Comparison of ENCODE assay signal across 10 mouse cellular contexts in genomic region chr6:91754098-91754497, GRCm38 (mm10).
DNase-seq lines count a peak whose midpoint lies in the region; ATAC-seq and TF ChIP-seq lines count a peak whose summit lies in the region.
"Had no signal": no experiment of that assay in that cellular context is flagged by ENCODE, and none has a peak within 500 bp of the region (broad histone marks: within the 10 kb centered on the region; RNA-seq: fewer than 3 reads in every experiment).

No protein-coding gene starts in this region.

- no peak for ATAC-seq in lung, embryonic 14.5 days (ENCODE audit: insufficient read depth)
- ATAC-seq in midbrain, embryonic 14.5 days (ENCODE audit: low FRiP score, low TSS enrichment), result no peak
- ATAC-seq: liver, embryonic 12.5 days had no signal

- peaks cover 10% of the 10 kb centered on the region for H3K4me1 ChIP-seq in heart, adult 2 months (ENCODE audit: control insufficient read depth, insufficient read depth, low read length)
- no peaks in the 10 kb centered on the region for H3K4me1 ChIP-seq in lung, embryonic 14.5 days (ENCODE audit: insufficient read depth)
- H3K4me1 ChIP-seq in kidney, adult 2 months (ENCODE audit: control insufficient read depth, insufficient read depth, low read length), result peaks cover 24% of the 10 kb centered on the region
- no peaks in the 10 kb centered on the region for H3K4me1 ChIP-seq in midbrain, embryonic 14.5 days (ENCODE audit: control insufficient read depth, insufficient read depth, low read length)
- H3K4me1 ChIP-seq: liver, embryonic 12.5 days had no signal

- no peak for TF ChIP-seq CTCF in heart, adult 2 months (IDR thresholded peaks at IDR 0.05)
- TF ChIP-seq CTCF in lung, embryonic 14.5 days (IDR thresholded peaks at IDR 0.05; ENCODE audit: low read depth), result no peak
- no peak for TF ChIP-seq CTCF in kidney, adult 2 months (conservative IDR thresholded peaks at IDR 0.05; ENCODE audit: insufficient read depth, insufficient read length, low read depth, low read length)

- H3K4me3 ChIP-seq in heart, adult 2 months, result no peak overlapping the region
- no peak overlapping the region for H3K4me3 ChIP-seq in lung, embryonic 14.5 days (ENCODE audit: low read depth, low read length)
- no peak overlapping the region for H3K4me3 ChIP-seq in kidney, adult 2 months (ENCODE audit: insufficient read depth, low read depth, low read length)
- no peak overlapping the region for H3K4me3 ChIP-seq in midbrain, embryonic 14.5 days (replicated peaks; ENCODE audit: low read depth, low read length)
- H3K4me3 ChIP-seq: liver, embryonic 12.5 days had no signal

- peaks cover 4% of the 10 kb centered on the region for H3K36me3 ChIP-seq in heart, adult 2 months (ENCODE audit: control insufficient read depth, insufficient read depth, low read length)
- peaks cover 40% of the 10 kb centered on the region; the same call in 1 of the 2 replicates for H3K36me3 ChIP-seq in lung, embryonic 14.5 days (ENCODE audit: insufficient read depth)
- peaks cover 4% of the 10 kb centered on the region; the same call in 1 of the 2 replicates for H3K36me3 ChIP-seq in kidney, adult 2 months (ENCODE audit: control insufficient read depth, insufficient read depth, low read length)
- H3K36me3 ChIP-seq in midbrain, embryonic 14.5 days (ENCODE audit: control insufficient read depth, insufficient read depth, low read length), result peaks cover 78% of the 10 kb centered on the region

- peak in 1 of 2 experiments; percentile 31 for DNase-seq in heart, adult 2 months
- no peak for DNase-seq in heart, adult 18-20 months
- peak; percentile 5 for DNase-seq in lung, embryonic 14.5 days
- DNase-seq in lung, postnatal 10 days, result no peak
- DNase-seq in kidney, adult 2 months, result peak; percentile 64
- DNase-seq in midbrain, embryonic 14.5 days, result no peak
- no peak for DNase-seq in adrenal gland, postnatal 10 days
- no peak for DNase-seq in urinary bladder, postnatal 4 days (ENCODE audit: low spot score in 2 of 2)
- DNase-seq: cerebellum, postnatal 36 days had no signal

- H3K9ac ChIP-seq in heart, adult 2 months (ENCODE audit: low read depth, low read length), result no peak overlapping the region
- no peak overlapping the region for H3K9ac ChIP-seq in lung, embryonic 14.5 days
- no peak overlapping the region for H3K9ac ChIP-seq in midbrain, embryonic 14.5 days (replicated peaks; ENCODE audit: low read length)
- H3K9ac ChIP-seq: liver, embryonic 12.5 days had no signal

- TF ChIP-seq POLR2A in heart, adult 2 months (IDR thresholded peaks at IDR 0.05; ENCODE audit: insufficient read depth, low read depth, low read length), result no peak
- no peak for TF ChIP-seq POLR2A in kidney, adult 2 months (IDR thresholded peaks at IDR 0.05; ENCODE audit: low read depth, low read length)

- no peak overlapping the region for H3K4me2 ChIP-seq in lung, embryonic 14.5 days
- no peak overlapping the region for H3K4me2 ChIP-seq in midbrain, embryonic 14.5 days (ENCODE audit: low read length)
- H3K4me2 ChIP-seq: liver, embryonic 12.5 days had no signal

- no peak for TF ChIP-seq EP300 in heart, adult 2 months (IDR thresholded peaks at IDR 0.05; ENCODE audit: insufficient read depth, low read depth, low read length)

- no peaks in the 10 kb centered on the region for H3K27me3 ChIP-seq in heart, adult 2 months (ENCODE audit: control insufficient read depth, insufficient read depth, low read length)
- H3K27me3 ChIP-seq in lung, embryonic 14.5 days (ENCODE audit: insufficient read depth, low read length), result no peaks in the 10 kb centered on the region
- no peaks in the 10 kb centered on the region for H3K27me3 ChIP-seq in kidney, adult 2 months (replicated peaks; ENCODE audit: control insufficient read depth, insufficient read depth, low read length)
- no peaks in the 10 kb centered on the region for H3K27me3 ChIP-seq in midbrain, embryonic 14.5 days (ENCODE audit: control insufficient read depth, insufficient read depth, low read length)
- H3K27me3 ChIP-seq: liver, embryonic 12.5 days had no signal

- intact Hi-C loops in heart, adult 2 months (cut with DNase I), result no loop called here

- no peaks in the 10 kb centered on the region for H3K79me2 ChIP-seq in heart, adult 2 months (replicated peaks; ENCODE audit: control insufficient read depth, insufficient read depth, low read length)

- 37% methylated on average over 6 of the region's 6 CpGs for WGBS in heart, adult 2 months
- WGBS in lung, embryonic 14.5 days, result 63% methylated on average over 6 of the region's 6 CpGs
- WGBS in kidney, adult 2 months, result 37% methylated on average over 6 of the region's 6 CpGs
- WGBS in midbrain, embryonic 14.5 days, result 25% methylated on average over 6 of the region's 6 CpGs

- no peaks in the 10 kb centered on the region for H3K9me3 ChIP-seq in lung, embryonic 14.5 days (ENCODE audit: low read depth, low read length)
- no peaks in the 10 kb centered on the region for H3K9me3 ChIP-seq in midbrain, embryonic 14.5 days (ENCODE audit: control insufficient read depth, low read length)
- H3K9me3 ChIP-seq: liver, embryonic 12.5 days had no signal

- peak overlapping the region; percentile 21; the same call in 1 of the 2 replicates for H3K27ac ChIP-seq in heart, adult 2 months
- no peak overlapping the region for H3K27ac ChIP-seq in lung, embryonic 14.5 days (ENCODE audit: low read depth)
- peak overlapping the region; percentile 82 for H3K27ac ChIP-seq in kidney, adult 2 months (ENCODE audit: insufficient read depth, low read depth, low read length)
- peak overlapping the region; percentile 20; the same call in 1 of the 2 replicates for H3K27ac ChIP-seq in midbrain, embryonic 14.5 days (replicated peaks; ENCODE audit: low read depth, low read length)
- H3K27ac ChIP-seq: liver, embryonic 12.5 days had no signal

Comparison
In these comparisons a context has a peak if more than half of its experiments do, and no peak if none do; other contexts are left out.
1. DNase-seq: peak in lung, embryonic 14.5 days (single experiment) and kidney, adult 2 months (single experiment); none in heart, adult 18-20 months (0 of 2), lung, postnatal 10 days (single experiment), midbrain, embryonic 14.5 days (single experiment), adrenal gland, postnatal 10 days (single experiment) and urinary bladder, postnatal 4 days (0 of 2).